Mouse (Mus musculus): ENCODE data around the gene Amotl2. TPM values are rescaled to one million over a fixed set of nuclear protein-coding genes. Genes with fewer than 3 reads are reported as not detected.
"Not testable (repeated sequence)": the region's sequence is repeated elsewhere in the genome, so short reads cannot be mapped to it uniquely, and the experiment has no call there.

Amotl2 gene
- polyA plus RNA-seq, 1 experiment from 2014 or later: 18.8 TPM

GRCm38 (mm10) chr9:102755161-102755560, 38.7 kb downstream of the Amotl2 start:
- Histone ChIP-seq H3K9me3 (ENCODE audit: control insufficient read depth, low read length) (no peaks in the 10 kb centered on the region), H3K36me3 (ENCODE audit: control insufficient read depth, insufficient read depth, low read length) (no peaks in the 10 kb centered on the region), H3K27me3 (replicated peaks; ENCODE audit: control insufficient read depth, insufficient read depth, low read length) (no peaks in the 10 kb centered on the region), H3K27ac (ENCODE audit: low read depth, low read length) (no peak overlapping the region), H3K4me2 (no peak overlapping the region), H3K4me1 (replicated peaks; ENCODE audit: control insufficient read depth, insufficient read depth, low read length) (no peaks in the 10 kb centered on the region), H3K4me3 (ENCODE audit: low read depth, low read length) (no peak overlapping the region), H3K9ac (ENCODE audit: low read depth, low read length) (no peak overlapping the region)
- 75% methylated on average over 4 of the region's 4 CpGs for WGBS
- ATAC-seq (replicated peaks; ENCODE audit: low FRiP score) (no peak), DNase-seq (ENCODE audit: low spot score) (no peak)

GRCm38 (mm10) chr9:102755591-102756270, 39.3 kb downstream of the Amotl2 start:
- H3K4me3 ChIP-seq (ENCODE audit: low read depth, low read length): no peak overlapping the region
- H3K4me1 ChIP-seq (replicated peaks; ENCODE audit: control insufficient read depth, insufficient read depth, low read length): no peaks in the 10 kb centered on the region
- ATAC-seq (replicated peaks; ENCODE audit: low FRiP score): no peak
- H3K9me3 ChIP-seq (ENCODE audit: control insufficient read depth, low read length): no peaks in the 10 kb centered on the region
- H3K27me3 ChIP-seq (replicated peaks; ENCODE audit: control insufficient read depth, insufficient read depth, low read length): no peaks in the 10 kb centered on the region
- no peak overlapping the region for H3K9ac ChIP-seq (ENCODE audit: low read depth, low read length)
- DNase-seq (ENCODE audit: low spot score): no peak
- H3K27ac ChIP-seq (ENCODE audit: low read depth, low read length): no peak overlapping the region
- whole genome bisulfite sequencing: 76% methylated on average over 9 of the region's 9 CpGs
- no peak overlapping the region for H3K4me2 ChIP-seq
- H3K36me3 ChIP-seq (ENCODE audit: control insufficient read depth, insufficient read depth, low read length): no peaks in the 10 kb centered on the region

- H3K9me3 ChIP-seq (ENCODE audit: control insufficient read depth, low read length): no peaks in the 10 kb centered on the region
- H3K4me2 ChIP-seq: no peak overlapping the region
- H3K4me3 ChIP-seq (ENCODE audit: low read depth, low read length): no peak overlapping the region
- H3K4me1 ChIP-seq (replicated peaks; ENCODE audit: control insufficient read depth, insufficient read depth, low read length): no peaks in the 10 kb centered on the region
- H3K27me3 ChIP-seq (replicated peaks; ENCODE audit: control insufficient read depth, insufficient read depth, low read length): no peaks in the 10 kb centered on the region
- no peaks in the 10 kb centered on the region for H3K36me3 ChIP-seq (ENCODE audit: control insufficient read depth, insufficient read depth, low read length)
- ATAC-seq (replicated peaks; ENCODE audit: low FRiP score) (no peak), DNase-seq (ENCODE audit: low spot score) (no peak)
- H3K27ac ChIP-seq (ENCODE audit: low read depth, low read length): no peak overlapping the region
- no peak overlapping the region for H3K9ac ChIP-seq (ENCODE audit: low read depth, low read length)
- WGBS: 73% methylated on average over 14 of the region's 14 CpGs
Measured at GRCm38 (mm10) chr9:102756352-102756751, 39.9 kb downstream of the Amotl2 start.

GRCm38 (mm10) chr9:102758851-102759250, 42.4 kb downstream of the Amotl2 start:
- H3K4me2 ChIP-seq: no peak overlapping the region
- no peaks in the 10 kb centered on the region for H3K36me3 ChIP-seq (ENCODE audit: control insufficient read depth, insufficient read depth, low read length)
- H3K27ac ChIP-seq (ENCODE audit: low read depth, low read length): peak overlapping the region; percentile 4; the same call in 1 of the 2 replicates
- DNase-seq (ENCODE audit: low spot score) (no peak), ATAC-seq (replicated peaks; ENCODE audit: low FRiP score) (no peak)
- no peaks in the 10 kb centered on the region for H3K27me3 ChIP-seq (replicated peaks; ENCODE audit: control insufficient read depth, insufficient read depth, low read length)
- no peak overlapping the region for H3K9ac ChIP-seq (ENCODE audit: low read depth, low read length)
- no peaks in the 10 kb centered on the region for H3K4me1 ChIP-seq (replicated peaks; ENCODE audit: control insufficient read depth, insufficient read depth, low read length)
- no peaks in the 10 kb centered on the region for H3K9me3 ChIP-seq (ENCODE audit: control insufficient read depth, low read length)
- 8% methylated on average over 1 of the region's 1 CpGs for WGBS
- no peak overlapping the region for H3K4me3 ChIP-seq (ENCODE audit: low read depth, low read length)

- 48% methylated on average over 5 of the region's 5 CpGs for WGBS
- Histone ChIP-seq H3K4me3 (ENCODE audit: low read depth, low read length) (no peak overlapping the region), H3K36me3 (ENCODE audit: control insufficient read depth, insufficient read depth, low read length) (no peaks in the 10 kb centered on the region), H3K4me1 (replicated peaks; ENCODE audit: control insufficient read depth, insufficient read depth, low read length) (no peaks in the 10 kb centered on the region), H3K9me3 (ENCODE audit: control insufficient read depth, low read length) (no peaks in the 10 kb centered on the region), H3K9ac (ENCODE audit: low read depth, low read length) (no peak overlapping the region), H3K27me3 (replicated peaks; ENCODE audit: control insufficient read depth, insufficient read depth, low read length) (no peaks in the 10 kb centered on the region), H3K27ac (ENCODE audit: low read depth, low read length) (peak overlapping the region; percentile 4; the same call in 1 of the 2 replicates), H3K4me2 (no peak overlapping the region)
- ATAC-seq (replicated peaks; ENCODE audit: low FRiP score) (no peak), DNase-seq (ENCODE audit: low spot score) (no peak)
Measured at GRCm38 (mm10) chr9:102759581-102760001, 43.1 kb downstream of the Amotl2 start.

GRCm38 (mm10) chr9:102761599-102761998, 45.1 kb downstream of the Amotl2 start:
- WGBS: 86% methylated on average over 7 of the region's 7 CpGs

GRCm38 (mm10) chr9:102762836-102763235, 46.4 kb downstream of the Amotl2 start:
- no peaks in the 10 kb centered on the region for H3K9me3 ChIP-seq (ENCODE audit: control insufficient read depth, low read length)
- H3K27me3 ChIP-seq (replicated peaks; ENCODE audit: control insufficient read depth, insufficient read depth, low read length): no peaks in the 10 kb centered on the region
- H3K9ac ChIP-seq (ENCODE audit: low read depth, low read length): no peak overlapping the region
- no peak overlapping the region for H3K4me2 ChIP-seq
- WGBS: 74% methylated on average over 3 of the region's 3 CpGs
- no peaks in the 10 kb centered on the region for H3K36me3 ChIP-seq (ENCODE audit: control insufficient read depth, insufficient read depth, low read length)
- DNase-seq (ENCODE audit: low spot score): no peak
- no peaks in the 10 kb centered on the region for H3K4me1 ChIP-seq (replicated peaks; ENCODE audit: control insufficient read depth, insufficient read depth, low read length)
- no peak overlapping the region for H3K4me3 ChIP-seq (ENCODE audit: low read depth, low read length)
- no peak for ATAC-seq (replicated peaks; ENCODE audit: low FRiP score)
- H3K27ac ChIP-seq (ENCODE audit: low read depth, low read length): no peak overlapping the region

More at GRCm38 (mm10) chr9:102761599-102761998, 45.1 kb downstream of the Amotl2 start:
- Histone ChIP-seq H3K27ac (ENCODE audit: low read depth, low read length) (no peak overlapping the region), H3K4me3 (ENCODE audit: low read depth, low read length) (no peak overlapping the region), H3K27me3 (replicated peaks; ENCODE audit: control insufficient read depth, insufficient read depth, low read length) (no peaks in the 10 kb centered on the region), H3K9ac (ENCODE audit: low read depth, low read length) (no peak overlapping the region), H3K36me3 (ENCODE audit: control insufficient read depth, insufficient read depth, low read length) (no peaks in the 10 kb centered on the region), H3K4me2 (no peak overlapping the region), H3K9me3 (ENCODE audit: control insufficient read depth, low read length) (no peaks in the 10 kb centered on the region), H3K4me1 (replicated peaks; ENCODE audit: control insufficient read depth, insufficient read depth, low read length) (no peaks in the 10 kb centered on the region)
- DNase-seq (ENCODE audit: low spot score) (no peak), ATAC-seq (replicated peaks; ENCODE audit: low FRiP score) (no peak)

GRCm38 (mm10) chr9:102763520-102763919, 47.0 kb downstream of the Amotl2 start:
- Histone ChIP-seq H3K27me3 (replicated peaks; ENCODE audit: control insufficient read depth, insufficient read depth, low read length) (no peaks in the 10 kb centered on the region), H3K36me3 (ENCODE audit: control insufficient read depth, insufficient read depth, low read length) (no peaks in the 10 kb centered on the region), H3K9ac (ENCODE audit: low read depth, low read length) (no peak overlapping the region), H3K4me1 (replicated peaks; ENCODE audit: control insufficient read depth, insufficient read depth, low read length) (no peaks in the 10 kb centered on the region), H3K4me2 (no peak overlapping the region), H3K27ac (ENCODE audit: low read depth, low read length) (no peak overlapping the region), H3K9me3 (ENCODE audit: control insufficient read depth, low read length) (no peaks in the 10 kb centered on the region), H3K4me3 (ENCODE audit: low read depth, low read length) (no peak overlapping the region)
- ATAC-seq (replicated peaks; ENCODE audit: low FRiP score) (no peak), DNase-seq (ENCODE audit: low spot score) (no peak)
- WGBS: 50% methylated on average over 8 of the region's 8 CpGs

GRCm38 (mm10) chr9:102764540-102764939, 48.1 kb downstream of the Amotl2 start:
- not testable (repeated sequence) for ATAC-seq (replicated peaks; ENCODE audit: low FRiP score)

More at GRCm38 (mm10) chr9:102764540-102764939, 48.1 kb downstream of the Amotl2 start:
- H3K4me3 ChIP-seq (ENCODE audit: low read depth, low read length); H3K4me1 ChIP-seq (replicated peaks; ENCODE audit: control insufficient read depth, insufficient read depth, low read length); H3K9me3 ChIP-seq (ENCODE audit: control insufficient read depth, low read length); H3K4me2 ChIP-seq; DNase-seq (ENCODE audit: low spot score); H3K27me3 ChIP-seq (replicated peaks; ENCODE audit: control insufficient read depth, insufficient read depth, low read length); H3K9ac ChIP-seq (ENCODE audit: low read depth, low read length); H3K36me3 ChIP-seq (ENCODE audit: control insufficient read depth, insufficient read depth, low read length); H3K27ac ChIP-seq (ENCODE audit: low read depth, low read length): not testable (repeated sequence)
- 92% methylated on average over 2 of the region's 2 CpGs for WGBS

Measured in liver, embryonic 11.5 days (tissue).